Mouse (Mus musculus) brain, embryonic 14.5 days (tissue): ENCODE measurements around the gene Tapt1. TPM values are rescaled to one million over a fixed set of nuclear protein-coding genes. Genes with fewer than 3 reads are reported as not detected.

Experiments
- DNase-seq: peaks from one replicate; pipeline ENCODE4 v3.0.0-alpha.2; 2011; ENCODE audit warnings: low read depth
- CTCF ChIP-seq: fragments of 200-500 bp; IDR thresholded peaks from 2 replicates; pipeline ENCODE4 v1.5.1; 2012; ENCODE audit warnings: inconsistent platforms, mild to moderate bottlenecking, moderate library complexity, borderline replicate concordance; ENCODE audit not compliant: insufficient read depth, insufficient read length; ENCODE audit errors: extremely low read depth
- POLR2A ChIP-seq: fragments of 200-500 bp; IDR thresholded peaks from 2 replicates; pipeline ENCODE4 v1.6.1; 2012; ENCODE audit warnings: mild to moderate bottlenecking, inconsistent platforms, borderline replicate concordance; ENCODE audit not compliant: poor library complexity, insufficient read depth, insufficient read length, severe bottlenecking; ENCODE audit errors: extremely low read depth
- polyA plus RNA-seq: library from polyadenylated mRNA; depleted of rRNA; stranded (reverse); fragments of >200 nt; gene quantifications from 2 replicates; pipeline ENCODE4 v1.2.3, GENCODE M21; 2012

Gene Tapt1
- polyA plus RNA-seq, 1 experiment, result 43.9 TPM

DNA sequence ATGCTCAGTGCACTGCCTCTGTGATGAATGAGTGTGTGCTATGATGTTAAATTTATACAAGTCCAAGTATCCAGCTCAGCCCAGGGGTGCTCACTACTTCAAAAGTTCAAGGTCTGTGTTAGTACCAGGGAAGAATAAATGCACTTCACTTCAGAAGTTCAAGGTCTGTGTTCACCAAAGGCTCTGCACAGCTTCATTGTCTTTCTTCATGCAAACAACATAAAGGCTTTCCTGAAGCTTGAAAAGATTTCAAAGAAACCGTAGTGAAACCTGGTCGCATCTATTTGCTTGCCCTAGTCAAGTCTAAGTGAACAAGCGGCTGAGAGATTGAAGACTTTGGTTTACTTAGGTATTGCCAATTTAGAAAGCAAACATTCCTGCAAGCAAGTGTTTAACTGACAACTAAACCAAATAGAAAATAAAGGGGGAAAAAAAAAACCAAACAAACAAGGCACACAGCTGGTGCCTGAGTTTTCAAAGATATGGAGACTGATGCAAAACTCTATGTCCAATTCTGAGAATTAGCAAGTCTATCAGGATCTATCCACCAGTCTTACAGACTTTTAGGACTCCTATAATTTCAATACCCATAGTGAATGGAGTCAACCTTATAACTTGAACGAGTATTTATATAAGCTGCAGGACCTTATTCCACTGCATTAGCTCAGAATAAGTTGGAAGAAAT is 1.4 kb downstream of the Tapt1 start:
- no peak for DNase-seq
- TF ChIP-seq CTCF, result no peak
- no peak for TF ChIP-seq POLR2A

DNA sequence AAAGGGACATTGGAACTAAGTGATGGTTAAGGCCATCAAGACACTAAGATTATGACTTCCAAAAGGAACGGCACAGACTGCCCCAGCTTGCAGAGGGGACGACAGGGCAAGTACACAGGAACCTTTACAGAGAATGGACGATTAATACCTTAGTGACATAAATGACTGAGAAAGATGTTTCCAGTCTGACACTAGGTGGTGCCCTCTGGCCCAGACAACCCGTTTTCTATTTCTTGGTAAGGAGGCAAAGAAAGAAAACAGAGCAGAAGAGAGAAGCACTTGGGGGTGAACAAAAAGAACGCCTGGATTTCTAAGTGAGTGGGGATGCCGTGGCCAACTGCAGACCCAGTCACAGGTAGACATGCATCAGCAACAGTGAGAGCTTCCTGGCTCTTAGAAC is 2.2 kb downstream of the Tapt1 start:
- TF ChIP-seq POLR2A (no peak), CTCF (peak; percentile 49; the same call in 1 of the 2 replicates)
- peak; percentile 73 for DNase-seq

DNA sequence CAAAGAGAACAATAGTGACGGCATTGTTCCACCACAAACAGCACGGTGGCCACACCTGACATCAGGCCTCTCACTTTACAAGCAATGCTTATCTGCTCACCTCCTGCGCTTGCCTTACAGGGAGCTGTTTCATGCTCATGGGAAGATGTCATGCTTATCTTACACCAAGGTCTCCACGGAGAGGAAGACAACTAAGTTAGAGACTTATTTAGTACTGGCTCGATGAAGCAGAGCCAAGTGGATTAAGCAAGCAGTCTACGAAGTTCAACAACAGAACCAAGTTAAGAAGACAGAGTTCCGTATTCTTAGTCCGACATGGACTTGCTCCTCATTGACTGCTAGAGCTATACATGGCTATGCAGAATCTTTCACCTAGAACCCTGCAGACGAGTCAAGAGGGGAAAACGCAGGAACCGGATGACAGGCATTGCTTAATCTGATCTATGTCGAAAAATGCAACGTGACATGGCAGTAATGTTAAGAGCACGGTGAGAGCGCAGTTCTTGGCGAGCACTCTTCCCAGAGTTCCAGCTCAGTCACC is 3.0 kb downstream of the Tapt1 start:
- DNase-seq, result no peak
- TF ChIP-seq CTCF, result no peak
- no peak for TF ChIP-seq POLR2A

DNA sequence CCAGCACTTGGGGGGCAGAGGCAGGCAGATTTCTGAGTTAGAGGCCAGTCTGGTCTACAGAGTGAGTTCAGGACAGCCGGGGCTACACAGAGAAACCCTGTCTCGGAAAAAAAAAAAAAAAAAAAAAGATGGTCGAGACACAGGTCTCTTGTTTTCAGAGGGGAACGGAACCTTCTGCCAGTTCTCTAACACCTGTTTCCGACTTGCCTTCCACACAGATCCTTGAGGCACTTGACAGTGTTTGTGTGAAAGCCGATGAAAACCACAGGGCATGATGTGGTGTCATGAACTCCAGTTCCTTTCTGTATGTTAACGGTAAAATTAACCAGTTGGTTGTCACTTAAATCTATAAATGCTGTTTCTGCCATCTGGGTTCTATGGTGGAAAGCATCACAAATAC is 6.0 kb downstream of the Tapt1 start:
- no peak for TF ChIP-seq CTCF
- no peak for TF ChIP-seq POLR2A
- no peak for DNase-seq

DNA sequence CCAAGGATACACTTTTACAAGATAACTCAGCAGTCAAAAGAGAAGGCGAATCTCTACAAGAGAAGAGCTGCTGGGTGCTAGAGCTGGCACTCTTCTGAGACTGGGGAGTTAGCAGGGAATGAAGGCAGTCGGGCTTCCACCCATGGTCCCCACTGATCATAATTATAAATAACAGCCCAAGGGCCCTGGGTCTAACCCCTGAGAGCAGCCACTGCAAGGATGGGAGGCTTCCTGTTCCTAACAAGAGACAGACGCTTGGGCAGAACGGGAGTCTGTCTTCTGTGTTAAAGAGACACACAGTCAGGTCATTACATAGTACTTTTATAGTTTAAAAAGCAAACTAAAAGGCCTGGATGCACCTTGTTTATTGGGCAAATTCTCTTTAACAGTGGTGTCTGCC is 6.6 kb downstream of the Tapt1 start:
- TF ChIP-seq POLR2A (no peak), CTCF (no peak)
- DNase-seq, result no peak

DNA sequence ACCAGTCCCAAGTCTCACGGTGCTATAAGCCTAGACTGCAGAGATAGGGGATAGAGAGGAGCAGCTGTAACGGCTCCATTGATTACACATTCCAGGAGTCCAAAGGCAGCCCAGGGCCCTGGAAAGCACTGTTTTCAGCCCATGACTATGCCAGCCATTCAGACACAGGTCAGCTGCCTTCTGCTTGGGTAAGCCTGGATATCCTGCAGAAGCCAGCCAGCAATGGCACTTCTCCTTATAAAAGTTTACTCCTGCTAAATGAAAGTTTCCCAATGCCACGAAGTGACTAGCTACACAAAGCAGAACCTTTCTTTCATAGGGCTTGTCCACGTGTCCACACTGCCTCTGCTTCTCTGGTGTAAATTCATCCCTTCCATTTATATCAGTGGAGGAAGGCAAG is 7.9 kb downstream of the Tapt1 start:
- no peak for DNase-seq
- no peak for TF ChIP-seq CTCF
- no peak for TF ChIP-seq POLR2A

DNA sequence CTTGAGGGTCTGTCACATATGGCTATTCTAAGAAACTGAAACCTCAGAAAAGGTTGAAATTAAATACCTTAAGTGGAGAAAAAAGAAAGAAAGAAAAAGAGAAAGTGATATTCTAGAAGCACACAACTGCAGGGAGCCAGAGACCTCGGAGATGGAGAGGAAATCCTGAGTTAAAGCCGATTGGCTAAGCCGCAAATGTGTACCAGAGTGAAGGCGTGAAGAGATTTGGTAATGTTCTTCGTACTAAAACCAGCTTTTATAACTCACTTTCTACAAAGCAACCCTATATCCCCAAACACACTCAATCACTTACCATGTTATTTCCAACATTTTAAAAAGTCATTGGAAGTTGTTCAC is 8.8 kb downstream of the Tapt1 start:
- TF ChIP-seq CTCF, result no peak
- TF ChIP-seq POLR2A, result no peak
- no peak for DNase-seq

DNA sequence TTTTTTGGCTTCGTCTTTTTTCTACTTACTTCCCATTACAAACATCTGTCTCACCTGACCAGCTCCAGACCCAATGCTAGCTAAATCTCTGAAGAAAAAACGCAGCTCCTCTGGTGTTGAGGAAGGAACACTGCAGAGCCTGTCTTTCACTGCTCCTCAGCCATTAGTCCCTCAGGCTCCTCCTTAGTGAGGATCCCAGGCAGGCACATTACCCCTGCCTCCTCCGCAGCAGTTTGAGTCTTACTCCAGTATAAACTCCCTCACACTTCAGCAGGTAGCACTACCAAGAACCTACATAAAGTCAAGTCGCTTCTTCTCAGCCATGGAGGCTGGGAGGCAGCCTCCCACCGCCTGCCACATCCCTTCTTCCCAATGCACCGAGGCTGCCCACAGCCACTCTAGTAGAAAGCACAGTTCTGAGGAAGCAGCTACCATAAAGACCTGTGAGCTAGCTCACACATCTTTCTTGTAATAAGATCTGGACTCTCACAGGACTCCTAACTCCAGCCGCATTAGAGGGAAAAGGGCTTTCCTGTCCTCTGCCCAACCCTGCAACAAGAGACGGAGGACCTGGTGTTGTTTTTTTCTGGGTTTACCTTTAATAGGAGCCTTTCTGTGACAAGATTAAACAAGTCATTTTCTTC is 9.3 kb downstream of the Tapt1 start:
- DNase-seq, result no peak
- TF ChIP-seq POLR2A (no peak), CTCF (no peak)

DNA sequence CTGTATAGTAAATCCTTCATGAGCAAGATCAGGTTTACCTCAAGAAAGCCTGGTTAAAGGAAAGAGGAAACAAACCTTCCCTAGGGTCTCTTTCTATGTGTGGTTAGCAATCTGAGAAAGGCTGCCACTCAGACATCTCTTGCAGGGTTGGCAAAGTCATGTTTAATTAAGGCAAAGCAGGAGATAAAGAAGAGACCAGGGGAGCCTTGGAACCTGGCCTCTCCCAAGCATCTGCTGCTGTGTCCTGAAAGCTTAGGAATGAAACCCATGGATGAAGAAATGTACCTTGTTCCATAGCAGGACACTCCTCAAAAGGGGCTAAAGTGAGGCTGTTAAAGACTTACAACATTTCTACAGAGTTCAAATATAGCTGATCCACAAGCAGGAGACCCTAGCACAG is 11.3 kb downstream of the Tapt1 start:
- no peak for DNase-seq
- TF ChIP-seq POLR2A (no peak), CTCF (no peak)

DNA sequence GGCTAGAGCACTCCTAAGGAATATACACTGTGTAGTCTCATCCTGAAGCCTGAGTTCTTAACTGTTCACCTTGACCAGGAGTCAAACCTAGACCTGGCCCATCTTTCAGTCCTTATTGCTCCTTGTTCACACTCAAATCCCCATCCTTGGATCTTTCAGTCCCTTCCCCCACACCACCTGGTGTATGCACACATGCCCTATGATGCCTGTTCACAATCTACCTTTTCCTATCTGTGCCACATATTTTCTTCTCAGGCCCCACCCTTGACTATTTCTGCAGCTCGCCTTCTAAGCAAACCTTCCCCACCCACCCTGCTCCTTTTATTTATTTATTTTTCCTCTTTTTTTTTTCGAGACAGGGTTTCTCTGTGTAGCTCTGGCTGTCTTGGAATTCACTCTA is 12.4 kb downstream of the Tapt1 start:
- TF ChIP-seq CTCF, result no peak
- no peak for TF ChIP-seq POLR2A
- DNase-seq, result no peak

DNA sequence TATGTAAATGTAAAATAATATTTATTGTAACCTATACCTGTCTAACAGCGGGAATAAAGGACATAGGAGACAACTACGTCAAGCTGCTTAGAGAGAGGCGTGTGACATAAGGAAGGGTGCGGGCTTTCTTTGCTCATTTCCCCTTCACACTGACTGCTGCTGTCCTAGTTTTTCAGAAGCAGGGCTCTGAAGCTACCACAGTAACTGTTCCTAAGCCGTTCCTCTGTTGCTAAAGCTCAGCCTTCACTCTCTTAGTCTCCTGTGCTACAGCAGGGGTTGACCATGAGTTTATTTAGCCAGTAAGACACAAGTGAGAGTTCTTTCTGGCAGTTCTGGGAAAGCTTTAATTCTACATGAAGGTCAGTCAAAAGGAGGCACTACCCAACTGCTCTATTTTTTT is 13.0 kb downstream of the Tapt1 start:
- TF ChIP-seq CTCF (no peak), POLR2A (no peak)

DNA sequence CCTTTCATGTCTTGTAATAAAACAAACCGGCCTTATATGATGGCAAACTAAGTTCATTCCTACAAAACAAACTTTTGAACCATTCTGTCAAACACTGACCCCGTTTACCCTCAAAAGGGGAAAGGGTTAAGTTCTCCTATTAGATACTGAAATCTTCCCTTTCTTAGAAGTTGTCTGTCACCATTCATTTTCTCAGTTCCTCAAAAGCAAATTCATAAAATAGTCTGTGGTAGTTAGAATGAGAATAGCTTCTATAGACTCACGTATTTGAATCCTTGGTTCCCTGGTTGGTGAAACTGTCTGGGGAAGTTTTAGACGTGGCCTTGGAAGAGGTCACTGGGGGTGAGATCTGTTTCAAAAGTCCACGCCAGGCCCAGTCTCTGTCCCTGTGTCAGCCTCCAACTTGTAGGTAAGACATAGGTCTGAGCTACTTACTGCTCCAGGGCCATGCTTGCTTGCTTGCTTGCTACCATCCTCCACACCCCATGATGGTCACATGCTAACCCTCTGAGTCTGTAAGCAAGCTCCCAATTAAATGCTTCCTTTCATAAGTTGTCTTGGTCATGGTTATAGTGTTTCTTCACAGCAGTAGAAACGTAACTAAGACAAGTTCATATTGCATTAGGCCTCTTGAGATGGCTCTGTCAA is 14.5 kb downstream of the Tapt1 start:
- TF ChIP-seq POLR2A, result no peak
- TF ChIP-seq CTCF, result no peak
- DNase-seq, result no peak

More for the DNA sequence above, 13.0 kb downstream of the Tapt1 start:
- DNase-seq, result no peak

DNA sequence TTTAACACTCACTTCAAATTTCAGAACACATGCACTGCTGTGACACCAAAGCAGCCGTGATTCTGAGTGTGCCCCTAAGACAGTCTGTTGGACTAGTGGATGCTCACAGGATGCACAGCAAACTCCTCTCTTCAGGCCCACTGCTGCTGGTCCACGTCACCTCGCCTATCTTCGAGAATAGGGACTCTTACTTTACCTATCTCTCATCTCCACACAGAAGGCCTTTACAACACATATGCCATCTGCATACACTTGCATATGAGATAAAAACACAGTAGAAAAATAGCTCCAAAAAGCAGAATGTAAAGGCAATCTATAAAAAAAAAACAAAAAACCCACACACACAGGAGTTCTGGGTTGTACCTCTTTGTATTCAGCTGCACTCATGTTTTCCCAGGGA is 19.1 kb downstream of the Tapt1 start:
- no peak for DNase-seq
- TF ChIP-seq CTCF (no peak), POLR2A (no peak)
